Mouse (Mus musculus) frontal cortex, postnatal 25 days (tissue): ENCODE measurements around the gene Adsl.

Experiments
- DNase-seq, 2 experiments: peaks; one replicate each; pipeline ENCODE4 v3.0.0; 2022; ENCODE audit warnings: low spot score in 2 of 2

Adsl gene

DNA sequence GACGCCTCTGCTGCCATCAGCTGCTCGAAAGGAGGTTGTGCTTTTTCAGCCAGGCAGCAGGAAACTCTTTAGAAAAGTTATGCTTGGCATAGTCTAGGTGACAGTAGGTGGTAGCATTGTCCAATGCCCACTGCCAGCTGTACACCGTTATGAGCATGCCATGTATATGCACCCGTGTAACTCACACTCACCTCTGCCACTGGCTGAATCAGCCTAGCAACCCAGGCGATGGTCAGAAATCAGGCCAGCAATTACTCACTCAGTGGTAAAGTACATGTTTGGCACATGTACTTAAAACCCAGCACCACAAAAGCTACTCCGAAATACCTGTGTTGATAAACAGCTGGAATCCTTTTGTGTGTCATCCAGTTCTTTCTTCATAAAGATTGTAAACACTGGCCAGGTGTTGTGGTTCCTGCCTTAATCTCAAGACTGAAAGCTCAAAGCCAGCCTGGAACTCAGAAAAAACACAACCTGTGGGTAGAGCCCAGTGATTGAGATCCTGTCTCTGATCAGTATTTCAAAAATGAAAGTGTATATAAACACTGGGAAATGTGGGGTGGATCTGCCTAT, 6.7 kb upstream of the Adsl start:
- no peak for DNase-seq

GRCm38 (mm10) chr15:80945851-80946250, 2.4 kb upstream of the Adsl start:
- DNase-seq, result no peak

- DNase-seq, result no peak
Measured at GRCm38 (mm10) chr15:80949431-80949830, 1.1 kb downstream of the Adsl start.

DNA sequence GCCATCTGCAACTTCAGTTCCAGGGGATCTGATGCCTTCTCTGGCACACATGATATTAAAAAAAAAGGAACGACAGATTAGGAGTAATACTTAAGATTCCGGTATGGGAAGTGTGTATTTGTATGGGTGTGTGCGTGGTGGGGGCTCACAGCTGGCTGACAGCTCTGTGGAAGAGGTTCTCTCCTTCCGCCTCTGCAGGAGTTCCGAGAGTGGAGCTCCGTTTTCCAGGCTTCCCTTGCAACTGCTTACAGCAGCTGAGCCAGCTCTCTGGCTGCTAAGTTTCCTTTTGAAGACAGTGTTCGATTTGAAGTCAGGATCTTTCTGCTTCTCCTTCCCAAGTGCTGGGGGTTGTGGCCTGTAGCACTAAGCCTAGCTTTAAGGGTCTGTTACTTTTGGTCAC, 1.8 kb downstream of the Adsl start:
- no peak for DNase-seq

DNA sequence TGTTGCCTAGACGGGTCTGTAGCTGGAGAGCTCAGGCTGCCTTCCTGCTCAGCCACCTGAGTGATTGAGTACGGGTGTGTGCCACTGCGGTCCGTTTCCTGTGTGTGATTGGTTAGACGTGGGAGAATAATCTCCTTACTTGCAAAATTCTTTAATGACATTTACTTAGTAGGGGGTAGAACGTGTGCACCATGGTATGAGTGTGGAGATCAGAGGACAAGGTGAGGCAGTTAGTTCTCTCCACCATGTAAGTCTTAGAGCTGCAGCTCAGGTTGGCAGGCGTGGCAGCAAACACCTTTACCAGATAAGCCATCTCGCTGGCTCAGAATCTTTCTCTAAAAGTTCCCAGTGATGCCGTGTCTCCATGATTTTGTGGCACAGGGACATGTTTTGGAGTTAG, 5.7 kb downstream of the Adsl start:
- DNase-seq, result no peak

GRCm38 (mm10) chr15:80954861-80955260, 6.6 kb downstream of the Adsl start:
- DNase-seq, result no peak

DNA sequence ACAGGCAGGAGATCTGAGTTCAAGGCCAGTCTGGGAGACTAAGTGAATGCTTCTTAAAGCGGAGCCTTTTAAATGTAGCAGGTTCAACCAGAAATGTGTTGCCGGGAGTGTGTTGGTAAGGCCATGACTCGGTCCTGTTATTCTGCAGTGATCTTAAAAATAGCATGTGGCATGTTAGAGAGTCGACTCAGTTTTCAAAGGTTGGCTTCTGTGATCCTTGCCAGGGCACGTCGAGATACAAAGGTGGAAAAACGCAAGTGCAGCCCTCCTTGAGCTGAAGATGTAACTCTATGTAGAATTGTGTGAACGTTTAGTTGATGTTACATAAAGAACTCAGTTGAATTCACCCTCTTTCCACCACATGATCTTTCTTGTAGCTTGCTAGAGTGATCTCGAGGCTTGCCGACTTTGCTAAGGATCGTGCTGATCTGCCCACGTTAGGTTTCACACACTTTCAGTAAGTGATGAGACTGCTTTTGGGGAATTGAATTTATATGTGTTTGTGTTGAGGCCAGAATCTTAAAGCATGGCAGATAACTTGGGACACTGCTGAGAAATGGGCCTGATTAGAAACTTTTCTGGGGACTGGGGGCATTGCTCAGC, 7.6 kb downstream of the Adsl start:
- DNase-seq, result no peak

- DNase-seq, result no peak
Measured at GRCm38 (mm10) chr15:80969371-80969770, 21.1 kb downstream of the Adsl start.

DNA sequence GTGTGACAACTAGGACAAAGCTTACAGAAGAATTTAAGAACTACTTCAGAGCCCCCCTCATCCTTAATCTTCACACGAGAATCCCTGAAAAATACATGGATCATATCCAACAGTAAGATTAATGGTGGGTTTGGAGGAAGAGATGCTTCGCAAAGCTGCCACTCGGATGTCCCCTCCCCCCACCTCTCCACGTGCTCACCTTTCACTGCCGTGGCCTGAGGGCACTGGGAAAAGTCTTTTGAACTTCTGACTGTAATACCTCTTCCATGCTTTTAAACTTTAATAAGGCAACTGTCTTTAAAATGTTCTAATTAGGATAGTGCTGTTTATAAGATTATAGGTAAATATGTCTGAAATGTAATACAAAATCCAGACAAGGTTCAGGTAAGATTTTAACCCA, 26.0 kb downstream of the Adsl start:
- no peak for DNase-seq

DNA sequence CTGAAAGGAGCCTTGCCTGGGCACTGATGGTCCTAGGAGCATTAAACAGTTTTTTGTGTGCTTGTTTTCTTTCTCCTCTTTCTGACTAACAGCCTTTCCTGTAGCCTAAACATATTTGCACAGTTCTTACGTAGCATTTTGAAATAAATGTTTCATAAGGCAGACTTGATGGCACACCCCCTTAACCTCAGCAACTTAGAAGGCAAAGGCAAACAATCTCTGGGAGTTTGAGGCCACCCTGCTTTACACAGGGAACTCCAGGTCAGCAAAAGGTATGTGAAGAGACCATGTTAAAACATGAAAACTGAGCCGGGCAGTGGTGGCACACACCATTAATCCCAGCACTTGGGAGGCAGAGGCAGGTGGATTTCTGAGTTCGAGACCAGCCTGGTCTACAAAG, 27.4 kb downstream of the Adsl start:
- DNase-seq, result no peak

DNA sequence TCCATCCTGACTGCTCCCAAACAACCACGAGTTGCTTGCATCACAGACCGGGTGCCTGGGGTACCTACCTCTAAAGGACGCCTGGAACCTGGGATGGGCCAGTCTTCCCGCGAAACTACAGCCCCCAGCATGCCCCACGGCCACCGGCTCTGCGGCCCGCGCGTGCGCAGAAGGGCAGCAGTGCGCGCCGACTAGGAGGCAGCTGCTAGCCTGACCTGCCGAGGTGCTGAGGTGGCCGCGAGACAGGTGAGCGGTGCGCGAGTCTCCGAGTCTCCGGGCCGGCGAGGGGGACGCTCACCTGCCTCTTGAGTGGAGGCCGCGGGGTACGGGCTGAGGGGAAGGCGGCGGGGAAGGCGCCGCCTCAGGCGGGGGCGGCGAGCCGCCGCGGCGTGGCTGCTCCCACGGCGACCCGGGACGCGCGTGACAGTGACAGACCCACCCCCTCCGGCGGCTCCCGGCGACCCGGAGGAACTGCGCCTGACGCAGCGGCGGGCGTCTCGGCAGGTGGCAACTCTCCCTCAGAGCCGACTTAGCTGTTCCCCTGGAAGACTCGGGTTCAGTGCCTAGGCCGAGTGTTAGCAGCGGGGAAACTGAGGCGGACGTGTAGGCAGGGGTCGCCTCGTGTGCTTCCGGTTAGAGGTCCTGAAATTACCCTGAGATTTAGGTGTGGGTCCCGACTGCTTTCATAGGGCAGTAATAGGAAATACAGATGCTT, 29.5 kb downstream of the Adsl start, which contains the start of gene Sgsm3:
Gene Sgsm3, plus strand, starts transcription at position 146 of the 715 bp plus-strand sequence.
- peak; percentile 67 to 72 for DNase-seq

GRCm38 (mm10) chr15:80979611-80980010, 31.3 kb downstream of the Adsl start:
- no peak for DNase-seq

- DNase-seq, result no peak
Measured at GRCm38 (mm10) chr15:80981176-80981575, 32.9 kb downstream of the Adsl start.

- DNase-seq, result no peak
Measured at GRCm38 (mm10) chr15:80983264-80983663, 35.0 kb downstream of the Adsl start.

DNA sequence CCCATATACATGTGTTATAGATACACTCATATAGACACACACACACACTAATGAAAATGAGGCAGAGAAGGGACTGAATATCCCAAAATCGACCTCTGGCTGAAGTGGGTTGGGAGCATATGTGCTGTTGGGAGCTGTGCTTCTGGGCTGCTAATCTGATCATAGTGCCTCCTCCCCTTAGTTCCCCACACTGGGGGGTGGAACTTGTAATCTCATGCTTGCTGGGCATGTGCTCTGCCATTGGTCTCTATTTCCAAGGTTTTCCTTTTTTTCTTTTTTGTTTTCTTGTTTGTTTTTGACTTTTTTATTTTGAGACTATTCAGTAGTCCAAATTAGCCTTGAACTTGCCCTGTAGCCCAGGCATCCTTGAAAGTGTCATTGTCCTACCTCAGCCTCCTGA, 40.0 kb downstream of the Adsl start:
- no peak for DNase-seq

GRCm38 (mm10) chr15:80989712-80990111, 41.4 kb downstream of the Adsl start:
- no peak for DNase-seq

DNA sequence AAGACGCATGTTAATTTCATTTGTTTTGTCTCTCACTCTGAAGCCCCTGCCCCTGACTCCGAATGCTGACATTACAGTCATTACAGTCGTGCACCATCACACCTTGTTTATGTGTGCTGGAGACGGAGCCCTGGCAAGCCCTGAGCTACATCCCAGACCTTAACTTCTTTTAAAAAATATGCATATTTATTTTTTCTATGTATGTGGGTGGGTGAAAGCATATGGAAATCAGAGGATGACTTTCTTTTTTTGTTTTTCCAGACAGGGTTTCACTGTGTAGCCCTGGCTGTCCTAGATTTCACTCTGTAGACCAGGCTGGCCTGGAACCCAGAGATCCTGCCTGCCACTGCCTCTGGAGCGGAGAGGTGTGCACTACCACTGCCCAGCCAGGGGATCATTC, 46.7 kb downstream of the Adsl start:
- no peak for DNase-seq

DNA sequence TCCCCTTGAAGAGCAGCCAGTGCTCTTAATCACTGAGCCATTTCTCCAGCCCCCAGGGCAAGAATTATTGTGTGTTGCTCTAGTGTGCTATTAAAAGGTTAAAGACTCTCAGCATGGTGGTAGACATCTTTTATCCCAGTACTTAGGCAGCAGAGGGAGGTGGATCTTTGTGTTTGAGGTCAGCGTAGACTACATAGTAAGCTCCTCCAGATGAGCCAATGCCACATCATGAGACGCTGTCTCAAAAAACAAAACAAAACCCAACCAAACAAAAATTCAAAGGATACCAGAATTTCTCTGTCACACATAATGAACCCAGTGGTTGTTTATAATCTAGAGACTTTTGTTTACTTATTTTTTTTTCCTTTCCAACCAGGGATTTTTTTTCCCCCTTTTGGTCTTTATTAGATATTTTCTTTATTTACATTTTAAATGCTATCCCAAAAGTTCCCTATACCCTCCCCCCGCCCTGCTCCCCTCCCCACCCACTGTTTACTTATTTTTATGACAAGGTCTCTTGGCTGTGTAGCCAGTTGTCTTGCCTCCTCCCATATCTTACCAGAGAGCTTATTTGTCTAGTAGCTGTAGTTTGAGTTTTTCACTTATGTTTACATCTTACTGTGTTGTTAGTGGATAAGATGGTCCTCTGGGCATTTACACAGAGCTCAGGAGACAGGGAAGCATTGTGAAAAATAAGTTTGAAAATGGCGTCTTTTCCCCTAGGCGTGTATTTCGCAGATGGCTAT, 48.0 kb downstream of the Adsl start:
- no peak for DNase-seq

DNA sequence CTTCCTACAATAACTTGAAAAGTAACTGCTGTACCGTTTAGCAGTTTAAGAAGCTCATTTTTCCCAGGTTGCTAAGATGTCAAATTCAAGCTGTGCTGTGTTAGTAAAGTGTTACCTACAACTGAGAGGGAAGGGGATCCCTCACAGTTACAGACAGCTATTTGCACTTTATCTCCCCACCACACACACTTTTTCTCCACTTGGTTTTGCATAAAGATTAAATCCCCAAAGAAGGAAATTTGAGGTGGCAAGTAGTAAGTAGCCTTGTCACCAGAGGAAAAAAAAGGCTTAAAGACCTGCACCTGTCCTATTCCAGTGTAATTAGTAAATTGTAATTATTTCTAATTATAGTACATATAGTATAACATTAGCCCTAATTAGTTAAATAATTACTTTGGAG, 48.8 kb downstream of the Adsl start:
- DNase-seq, result no peak

DNA sequence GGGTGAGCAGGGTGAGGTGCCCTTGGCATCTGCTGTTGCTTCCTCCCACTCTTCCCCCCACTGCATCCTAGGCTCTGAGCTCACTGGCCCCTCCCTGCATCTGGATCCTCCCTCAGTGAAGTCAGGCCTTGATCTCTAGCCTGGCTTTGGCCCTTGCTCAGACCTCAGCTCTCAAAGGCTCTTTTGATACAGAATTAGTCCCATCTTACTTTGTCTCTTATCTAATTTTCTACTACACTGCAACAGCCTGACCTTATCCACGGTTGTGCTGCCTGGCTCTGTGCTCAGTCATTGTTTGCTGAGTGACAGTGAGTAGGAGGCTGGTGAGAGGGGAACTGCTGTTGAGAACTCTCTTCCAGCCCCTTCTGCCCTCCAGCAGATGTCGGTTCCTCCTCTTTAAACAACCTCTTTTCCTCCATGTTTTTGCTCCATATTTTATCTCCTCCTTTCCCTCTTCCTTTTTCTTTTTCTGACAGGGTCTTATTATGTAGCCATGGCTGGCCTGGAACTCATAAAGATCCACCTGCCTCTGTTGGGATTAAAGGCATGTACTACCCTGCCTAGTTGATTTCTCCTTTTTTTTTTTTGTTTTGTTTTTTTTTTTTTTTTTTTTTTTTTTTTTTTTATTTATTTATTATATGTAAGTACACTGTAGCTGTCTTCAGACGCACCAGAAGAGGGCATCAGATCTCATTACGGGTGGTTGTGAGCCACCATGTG, 52.3 kb downstream of the Adsl start:
- no peak for DNase-seq

- no peak for DNase-seq
Measured at GRCm38 (mm10) chr15:81006127-81006735, 57.9 kb downstream of the Adsl start.

- no peak for DNase-seq
Measured at GRCm38 (mm10) chr15:81007339-81007738, 59.0 kb downstream of the Adsl start.
